Mouse (Mus musculus) heart, adult 11 months (tissue): ENCODE measurements at regions not wholly inside any gene's neighbourhood (a gene's known extent, or its start where the extent isn't known, plus 50 kb on each side); places are given as distances from the start of the nearest gene placed in this dataset.

Source experiments
- DNase-seq: peaks from one replicate; pipeline ENCODE4 v3.0.0; 2022

- no peak for DNase-seq
These were observed 56.4 kb downstream of the Rassf10 start for GRCm38 (mm10) chr7:113010150-113010549.

- peak; percentile 91 for DNase-seq
These were observed 63.5 kb downstream of the Rassf10 start for GRCm38 (mm10) chr7:113017092-113017755.

- no peak for DNase-seq
These were observed 67.7 kb downstream of the Rassf10 start for GRCm38 (mm10) chr7:113021412-113021811.

- no peak for DNase-seq
These were observed 68.8 kb downstream of the Rassf10 start for GRCm38 (mm10) chr7:113022516-113022915.

- no peak for DNase-seq
These were observed 72.0 kb downstream of the Rassf10 start for GRCm38 (mm10) chr7:113025758-113026157.

- DNase-seq = no peak
These were observed 72.7 kb downstream of the Rassf10 start for GRCm38 (mm10) chr7:113026290-113027075.

GRCm38 (mm10) chr7:113027125-113027801 is 73.5 kb downstream of the Rassf10 start:
- peak; percentile 75 for DNase-seq

GRCm38 (mm10) chr7:113030053-113030752 is 76.4 kb downstream of the Rassf10 start:
- no peak for DNase-seq

- DNase-seq = no peak
These were observed 82.0 kb downstream of the Rassf10 start for GRCm38 (mm10) chr7:113035751-113036150.

- peak; percentile 74 for DNase-seq
These were observed 84.3 kb downstream of the Rassf10 start for GRCm38 (mm10) chr7:113037825-113038613.

GRCm38 (mm10) chr7:113038906-113039671 is 85.3 kb downstream of the Rassf10 start:
- peak; percentile 89 for DNase-seq

GRCm38 (mm10) chr7:113045613-113046159 is 91.9 kb downstream of the Rassf10 start:
- peak; percentile 91 for DNase-seq

GRCm38 (mm10) chr7:113046406-113046805 is 92.6 kb downstream of the Rassf10 start:
- DNase-seq = no peak

- DNase-seq = no peak
These were observed 93.8 kb downstream of the Rassf10 start for GRCm38 (mm10) chr7:113047583-113047982.

- peak; percentile 94 for DNase-seq
These were observed 94.5 kb downstream of the Rassf10 start for GRCm38 (mm10) chr7:113048097-113048795.

- DNase-seq = no peak
These were observed 95.7 kb downstream of the Rassf10 start for GRCm38 (mm10) chr7:113049440-113049839.

- peak; percentile 41 for DNase-seq
These were observed 99.2 kb downstream of the Rassf10 start for GRCm38 (mm10) chr7:113052952-113053351.

- DNase-seq = peak; percentile 23
These were observed 102.7 kb downstream of the Rassf10 start for GRCm38 (mm10) chr7:113056421-113056820.

GRCm38 (mm10) chr7:113059211-113059966 is 105.6 kb downstream of the Rassf10 start:
- DNase-seq = peak; percentile 98

GRCm38 (mm10) chr7:113059967-113060284 is 106.2 kb downstream of the Rassf10 start:
- peak; percentile 89 for DNase-seq
